Mouse (Mus musculus): ENCODE results near the gene Whrn. TPM values are rescaled to one million over a fixed set of nuclear protein-coding genes. Genes with fewer than 3 reads are reported as not detected.

Whrn gene
- polyA plus RNA-seq, 1 experiment from 2014 or later, result 10.4 TPM

DNA sequence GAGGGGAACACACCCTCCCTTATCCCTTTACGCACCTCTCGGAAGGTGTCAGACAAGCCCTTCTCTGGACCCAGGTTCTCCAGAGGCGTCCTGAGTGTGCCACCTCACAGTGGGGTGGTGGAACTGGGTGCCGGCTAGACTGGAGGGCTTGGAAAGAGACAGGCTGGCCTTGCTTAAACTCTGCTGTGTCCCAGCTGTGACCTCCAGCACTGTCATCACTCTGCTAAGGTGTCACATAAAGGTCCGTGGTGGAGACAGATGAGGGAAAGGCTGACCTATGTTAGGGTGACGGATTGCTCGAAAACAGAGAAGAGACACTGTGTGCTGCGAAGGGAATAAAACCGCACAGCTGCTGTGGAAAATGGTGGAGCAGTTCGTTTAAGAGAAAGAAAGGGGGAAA is 28.5 kb downstream of the Whrn start:
- WGBS, result 40% methylated on average over 8 of the region's 10 CpGs

DNA sequence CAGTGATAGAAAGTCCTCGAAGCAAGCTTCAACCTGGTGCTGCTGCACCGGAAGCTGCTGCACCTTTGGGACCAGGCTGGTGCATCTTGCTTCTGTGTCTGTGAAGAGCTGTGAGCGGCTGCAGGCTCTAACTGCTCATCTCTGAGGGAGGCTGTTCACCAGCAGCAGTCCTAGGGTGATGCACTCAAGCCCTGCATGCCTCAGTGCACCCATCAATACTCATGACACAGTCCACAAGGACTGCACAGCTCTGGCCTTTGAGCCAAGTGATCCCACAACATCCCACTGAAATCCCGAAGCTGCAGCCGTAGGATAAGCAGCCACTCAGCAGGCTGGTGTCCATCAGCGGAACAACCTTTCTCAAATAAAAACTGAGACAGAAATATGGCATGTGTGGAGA is 29.6 kb downstream of the Whrn start:
- no peak overlapping the region for H3K27ac ChIP-seq
- no peak overlapping the region for H3K9ac ChIP-seq
- H3K4me2 ChIP-seq (replicated peaks), result no peak overlapping the region
- H3K27me3 ChIP-seq, result no peaks in the 10 kb centered on the region
- H3K36me3 ChIP-seq, result peaks cover 30% of the 10 kb centered on the region
- peaks cover 28% of the 10 kb centered on the region for H3K4me1 ChIP-seq
- no peak for ATAC-seq (ENCODE audit: low FRiP score, low read depth)
- H3K4me3 ChIP-seq, result no peak overlapping the region
- WGBS, result 86% methylated on average over 6 of the region's 6 CpGs
- no peaks in the 10 kb centered on the region for H3K9me3 ChIP-seq

More for the DNA sequence above, 28.5 kb downstream of the Whrn start:
- no peak for ATAC-seq (ENCODE audit: low FRiP score, low read depth)
- peaks cover 39% of the 10 kb centered on the region for H3K36me3 ChIP-seq
- H3K9ac ChIP-seq, result no peak overlapping the region
- H3K4me1 ChIP-seq, result peaks cover 16% of the 10 kb centered on the region
- no peaks in the 10 kb centered on the region for H3K9me3 ChIP-seq
- H3K4me2 ChIP-seq (replicated peaks), result no peak overlapping the region
- no peak overlapping the region for H3K4me3 ChIP-seq
- H3K27ac ChIP-seq, result no peak overlapping the region
- no peaks in the 10 kb centered on the region for H3K27me3 ChIP-seq

- no peak overlapping the region for H3K27ac ChIP-seq
- peaks cover 69% of the 10 kb centered on the region for H3K4me1 ChIP-seq
Measured at GRCm38 (mm10) chr4:63460876-63461525, 34.8 kb downstream of the Whrn start.

GRCm38 (mm10) chr4:63459141-63459789 is 36.5 kb downstream of the Whrn start:
- WGBS, result 8% methylated on average over 16 of the region's 16 CpGs
- no peak overlapping the region for H3K9ac ChIP-seq
- no peaks in the 10 kb centered on the region for H3K9me3 ChIP-seq
- 0 out of 2 replicates have a peak, but pooled peaks cover 7% of the 10 kb centered on the region for H3K36me3 ChIP-seq
- H3K27me3 ChIP-seq, result no peaks in the 10 kb centered on the region
- H3K4me2 ChIP-seq (replicated peaks), result peak overlapping the region; percentile 30
- H3K4me3 ChIP-seq, result no peak overlapping the region
- ATAC-seq (ENCODE audit: low FRiP score, low read depth), result peak; percentile 55
- H3K4me1 ChIP-seq, result peaks cover 81% of the 10 kb centered on the region
- peak overlapping the region; percentile 70 for H3K27ac ChIP-seq

More at GRCm38 (mm10) chr4:63460876-63461525, 34.8 kb downstream of the Whrn start:
- H3K27me3 ChIP-seq, result no peaks in the 10 kb centered on the region
- no peak overlapping the region for H3K4me3 ChIP-seq
- H3K4me2 ChIP-seq (replicated peaks), result no peak overlapping the region
- 0 out of 2 replicates have a peak, but pooled peaks cover 7% of the 10 kb centered on the region for H3K36me3 ChIP-seq
- no peak for ATAC-seq (ENCODE audit: low FRiP score, low read depth)
- no peaks in the 10 kb centered on the region for H3K9me3 ChIP-seq
- 70% methylated on average over 7 of the region's 7 CpGs for WGBS
- H3K9ac ChIP-seq, result no peak overlapping the region

- no peaks in the 10 kb centered on the region for H3K27me3 ChIP-seq
- H3K9ac ChIP-seq, result no peak overlapping the region
- H3K4me1 ChIP-seq, result peaks cover 76% of the 10 kb centered on the region
- no peak overlapping the region for H3K4me3 ChIP-seq
- H3K9me3 ChIP-seq, result no peaks in the 10 kb centered on the region
- H3K27ac ChIP-seq, result peak overlapping the region; percentile 48; the same call in 1 of the 2 replicates
- peak; percentile 64 for ATAC-seq (ENCODE audit: low FRiP score, low read depth)
- no peaks in the 10 kb centered on the region for H3K36me3 ChIP-seq
- 33% methylated on average over 5 of the region's 5 CpGs for WGBS
- no peak overlapping the region for H3K4me2 ChIP-seq (replicated peaks)
Measured at GRCm38 (mm10) chr4:63456547-63456946, 39.2 kb downstream of the Whrn start.

- Histone ChIP-seq H3K9ac (no peak overlapping the region), H3K4me2 (replicated peaks) (no peak overlapping the region), H3K4me3 (no peak overlapping the region), H3K9me3 (peaks cover 6% of the 10 kb centered on the region), H3K4me1 (peaks cover 50% of the 10 kb centered on the region), H3K36me3 (peaks cover 10% of the 10 kb centered on the region), H3K27ac (no peak overlapping the region), H3K27me3 (no peaks in the 10 kb centered on the region)
- ATAC-seq (ENCODE audit: low FRiP score, low read depth), result no peak
- WGBS, result 68% methylated on average over 6 of the region's 6 CpGs
Measured at GRCm38 (mm10) chr4:63453939-63454513, 41.8 kb downstream of the Whrn start.

DNA sequence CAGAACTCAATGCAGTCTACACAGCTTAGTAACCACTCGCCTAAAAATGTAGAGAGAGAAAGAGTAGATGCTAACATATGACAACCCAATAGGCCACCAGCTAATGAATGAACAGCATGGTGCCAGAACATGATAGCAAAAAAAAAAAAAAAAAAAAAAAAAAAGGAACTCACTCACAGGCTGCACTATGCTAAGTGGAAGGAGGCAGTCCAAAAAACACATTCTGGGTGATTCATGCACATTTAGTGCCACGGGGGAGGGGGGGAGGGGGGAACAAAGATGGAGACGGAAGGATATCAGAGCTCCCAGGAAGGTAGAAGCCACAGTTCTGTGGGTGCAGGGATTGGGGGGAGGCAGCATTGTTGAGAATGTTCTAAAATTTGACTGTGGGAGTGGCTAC is 43.2 kb downstream of the Whrn start:
- no peaks in the 10 kb centered on the region for H3K27me3 ChIP-seq
- WGBS, result 58% methylated on average over 3 of the region's 3 CpGs
- ATAC-seq (ENCODE audit: low FRiP score, low read depth), result no peak
- H3K4me2 ChIP-seq (replicated peaks), result no peak overlapping the region
- no peak overlapping the region for H3K4me3 ChIP-seq
- H3K27ac ChIP-seq, result no peak overlapping the region
- peaks cover 37% of the 10 kb centered on the region for H3K4me1 ChIP-seq
- no peak overlapping the region for H3K9ac ChIP-seq
- peaks cover 7% of the 10 kb centered on the region for H3K9me3 ChIP-seq
- H3K36me3 ChIP-seq, result peaks cover 11% of the 10 kb centered on the region

DNA sequence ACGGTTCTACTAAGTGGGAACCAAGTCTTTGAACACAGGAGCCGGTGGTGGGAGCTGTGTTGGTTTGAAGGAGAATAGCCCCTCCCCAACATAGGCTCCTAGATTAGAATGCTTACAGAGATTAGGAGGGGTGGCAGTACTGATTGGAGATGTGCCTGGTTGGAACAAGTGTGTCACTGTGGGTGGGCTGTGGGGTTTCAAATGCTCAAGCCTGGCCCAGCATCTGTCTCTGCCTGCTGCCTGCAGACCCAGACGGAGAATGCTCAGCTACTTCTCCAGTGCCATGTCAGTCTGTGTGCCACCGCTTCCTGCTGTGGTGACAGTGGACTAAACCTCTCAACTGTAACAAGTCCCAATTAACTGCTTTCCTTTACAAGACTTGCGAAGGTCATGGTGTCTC is 45.2 kb downstream of the Whrn start:
- H3K27me3 ChIP-seq, result no peaks in the 10 kb centered on the region
- no peak overlapping the region for H3K9ac ChIP-seq
- H3K4me1 ChIP-seq, result peaks cover 20% of the 10 kb centered on the region; the same call in 1 of the 2 replicates
- H3K4me2 ChIP-seq (replicated peaks), result no peak overlapping the region
- H3K36me3 ChIP-seq, result peaks cover 20% of the 10 kb centered on the region
- H3K9me3 ChIP-seq, result peaks cover 11% of the 10 kb centered on the region
- no peak overlapping the region for H3K4me3 ChIP-seq
- ATAC-seq (ENCODE audit: low FRiP score, low read depth), result no peak
- 85% methylated on average over 5 of the region's 5 CpGs for WGBS
- no peak overlapping the region for H3K27ac ChIP-seq

DNA sequence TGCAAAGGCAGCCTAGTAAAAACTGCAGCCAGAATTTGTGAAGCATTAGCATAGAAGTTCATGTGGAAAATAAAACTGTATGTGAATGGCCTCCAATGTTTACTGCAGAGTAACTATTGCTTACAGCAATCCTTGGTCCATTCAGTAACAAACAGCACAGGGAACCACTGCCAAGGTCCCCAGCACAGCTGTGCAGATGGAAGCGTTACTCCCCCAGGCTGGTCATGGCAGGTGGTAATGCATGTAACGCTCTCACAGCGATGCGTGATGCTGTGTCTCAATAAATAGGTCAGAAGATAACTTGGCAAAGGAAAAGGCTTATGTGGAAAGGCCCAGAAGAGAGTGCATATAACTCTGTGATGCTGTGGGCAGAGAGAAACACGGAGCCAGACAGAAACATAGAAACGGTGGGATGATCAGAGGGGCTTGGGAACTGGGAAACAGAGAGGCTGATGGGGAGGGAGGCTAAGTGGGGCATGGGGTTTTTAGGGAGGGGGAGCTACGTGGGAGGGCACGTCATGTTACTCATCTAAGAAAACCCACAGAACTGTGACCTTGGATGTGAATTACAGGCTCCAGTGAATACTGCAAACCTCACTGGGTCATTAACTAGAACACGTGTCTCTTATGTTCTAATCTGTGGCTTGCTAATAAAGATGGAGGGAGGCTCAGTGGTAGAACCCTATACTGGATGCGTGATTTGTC is 51.3 kb downstream of the Whrn start:
- Histone ChIP-seq H3K4me3 (no peak overlapping the region), H3K27me3 (no peaks in the 10 kb centered on the region), H3K27ac (no peak overlapping the region), H3K9me3 (peaks cover 18% of the 10 kb centered on the region), H3K4me2 (replicated peaks) (no peak overlapping the region), H3K9ac (no peak overlapping the region), H3K36me3 (peaks cover 15% of the 10 kb centered on the region), H3K4me1 (peaks cover 26% of the 10 kb centered on the region)
- WGBS, result 75% methylated on average over 10 of the region's 10 CpGs
- ATAC-seq (ENCODE audit: low FRiP score, low read depth), result no peak

DNA sequence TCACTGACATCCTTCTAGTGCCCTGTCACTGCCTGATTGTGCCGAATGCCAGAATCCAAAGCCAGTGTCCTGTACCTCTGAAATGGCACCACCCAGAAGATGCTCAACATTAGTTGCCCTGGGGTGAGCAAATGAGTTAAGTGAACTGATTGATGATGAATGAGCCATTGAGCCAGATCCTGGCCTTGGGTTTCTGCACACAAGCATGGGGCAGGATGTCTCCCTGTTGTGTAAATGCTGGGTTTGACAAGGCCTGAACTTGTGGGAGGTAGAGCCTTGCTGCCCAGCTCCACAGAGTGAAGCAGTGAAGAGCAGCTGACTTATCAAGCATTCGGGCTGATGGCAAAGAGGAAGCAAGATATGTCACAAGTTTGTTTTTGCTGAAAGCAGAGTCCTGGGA is 52.7 kb downstream of the Whrn start:
- H3K27me3 ChIP-seq, result no peaks in the 10 kb centered on the region
- peaks cover 31% of the 10 kb centered on the region for H3K4me1 ChIP-seq
- 91% methylated on average over 2 of the region's 2 CpGs for WGBS
- no peak overlapping the region for H3K4me3 ChIP-seq
- H3K27ac ChIP-seq, result no peak overlapping the region
- H3K4me2 ChIP-seq (replicated peaks), result no peak overlapping the region
- no peak overlapping the region for H3K9ac ChIP-seq
- peaks cover 14% of the 10 kb centered on the region for H3K36me3 ChIP-seq
- H3K9me3 ChIP-seq, result peaks cover 18% of the 10 kb centered on the region
- no peak for ATAC-seq (ENCODE audit: low FRiP score, low read depth)

GRCm38 (mm10) chr4:63441616-63442015 is 54.2 kb downstream of the Whrn start:
- Histone ChIP-seq H3K4me3 (no peak overlapping the region), H3K9ac (no peak overlapping the region), H3K27me3 (no peaks in the 10 kb centered on the region), H3K9me3 (peaks cover 18% of the 10 kb centered on the region), H3K36me3 (peaks cover 12% of the 10 kb centered on the region), H3K27ac (no peak overlapping the region), H3K4me1 (peaks cover 46% of the 10 kb centered on the region), H3K4me2 (replicated peaks) (no peak overlapping the region)
- 72% methylated on average over 7 of the region's 7 CpGs for WGBS
- ATAC-seq (ENCODE audit: low FRiP score, low read depth), result no peak

- Histone ChIP-seq H3K4me2 (replicated peaks) (no peak overlapping the region), H3K27me3 (no peaks in the 10 kb centered on the region), H3K9me3 (peaks cover 14% of the 10 kb centered on the region), H3K4me1 (peaks cover 59% of the 10 kb centered on the region), H3K9ac (no peak overlapping the region), H3K27ac (no peak overlapping the region), H3K4me3 (no peak overlapping the region), H3K36me3 (peaks cover 5% of the 10 kb centered on the region; the same call in 1 of the 2 replicates)
- WGBS, result 44% methylated on average over 7 of the region's 7 CpGs
- ATAC-seq (ENCODE audit: low FRiP score, low read depth), result 0 out of 2 replicates have a peak, but pooled peaks have one; percentile 6
Measured at GRCm38 (mm10) chr4:63440262-63440661, 55.5 kb downstream of the Whrn start.

Data from limb, embryonic 13.5 days (tissue).